Mouse (Mus musculus) midbrain, embryonic 10.5 days (tissue): Measurements from ENCODE around the gene Tex261. TPM values are rescaled to one million over a fixed set of nuclear protein-coding genes. Genes with fewer than 3 reads are reported as not detected.
"Not testable (repeated sequence)": the region's sequence is repeated elsewhere in the genome, so short reads cannot be mapped to it uniquely, and the experiment has no call there.

ENCODE experiments used
- DNase-seq: peaks from one replicate; pipeline ENCODE4 v3.0.0-alpha.2; 2017; ENCODE audit warnings: low spot score
- H3K27ac ChIP-seq: fragments of 300-500 bp; sonication (generic); replicated peaks from 2 replicates; pipeline ENCODE4 v1.5.1; 2016; ENCODE audit warnings: mild to moderate bottlenecking
- H3K27me3 ChIP-seq: fragments of 300-500 bp; sonication (generic); 2 replicates; pipeline ENCODE4 v1.6.1; 2016; ENCODE audit warnings: low read depth, mild to moderate bottlenecking; ENCODE audit not compliant: poor library complexity, severe bottlenecking
- H3K36me3 ChIP-seq: fragments of 300-500 bp; sonication (generic); 2 replicates; pipeline ENCODE4 v1.6.1; 2016; ENCODE audit warnings: mild to moderate bottlenecking, moderate library complexity
- H3K4me1 ChIP-seq: fragments of 300-500 bp; sonication (generic); 2 replicates; pipeline ENCODE4 v1.6.1; 2016
- H3K4me3 ChIP-seq: fragments of 300-500 bp; sonication (generic); 2 replicates; pipeline ENCODE4 v1.5.1; 2016; ENCODE audit warnings: mild to moderate bottlenecking, moderate library complexity
- H3K9me3 ChIP-seq: fragments of 300-500 bp; sonication (generic); replicated peaks from 2 replicates; pipeline ENCODE4 v1.6.1; 2016; ENCODE audit warnings: mild to moderate bottlenecking
- WGBS: fragments of 180-500 bp; shearing (Covaris S2); methylation state at CpG from one replicate; pipeline ENCODE4 v1.1.7; 2016; 5-methylcytosine and 5-hydroxymethylcytosine counted together
- polyA plus RNA-seq: library from polyadenylated mRNA; unstranded; fragments of >200 nt; fragmentation: Nextera tagmentation; extraction: Ambion mirVana; gene quantifications from 2 replicates; pipeline ENCODE4 v1.2.1, GENCODE M21; 2016

Gene Tex261
- 81.6 and 81.7 TPM in 2 replicates for polyA plus RNA-seq

DNA sequence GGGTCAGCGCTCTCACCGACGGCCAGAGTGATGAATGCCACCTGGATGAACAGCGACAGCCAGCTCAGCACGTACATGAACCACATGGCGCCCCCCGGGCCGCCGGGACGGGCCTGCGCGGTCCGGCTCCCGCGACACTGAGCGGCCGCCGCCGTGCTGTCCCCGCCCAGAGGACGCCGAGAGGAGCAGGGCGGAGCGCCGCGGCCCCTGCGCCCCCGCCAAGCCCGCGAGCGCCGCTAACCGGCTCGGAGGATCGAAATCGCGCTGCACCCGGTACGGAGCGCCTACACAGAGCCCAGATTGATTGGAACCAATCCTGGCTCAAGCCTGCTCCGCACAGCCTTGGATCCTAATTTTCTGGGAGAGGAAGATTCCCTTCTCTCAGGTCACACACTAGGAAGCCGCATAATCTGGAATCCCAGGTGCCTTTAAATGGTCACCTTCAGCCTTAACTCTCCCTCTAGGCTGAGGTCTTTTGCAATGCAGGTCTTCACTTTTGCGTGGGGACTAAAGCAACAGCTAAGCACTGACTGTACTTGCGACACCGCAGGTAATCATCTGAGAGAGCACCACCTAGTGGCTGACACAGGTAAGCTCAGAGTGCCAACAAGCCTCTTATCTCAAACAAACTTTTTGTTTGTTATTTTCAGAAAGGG is at the start of gene Tex261:
Gene Tex261 (minus strand): TSS at position 176 of the 656 bp plus-strand sequence.
- under 1% methylated on average over 45 of the region's 45 CpGs for WGBS
- DNase-seq: peak; percentile 91

DNA sequence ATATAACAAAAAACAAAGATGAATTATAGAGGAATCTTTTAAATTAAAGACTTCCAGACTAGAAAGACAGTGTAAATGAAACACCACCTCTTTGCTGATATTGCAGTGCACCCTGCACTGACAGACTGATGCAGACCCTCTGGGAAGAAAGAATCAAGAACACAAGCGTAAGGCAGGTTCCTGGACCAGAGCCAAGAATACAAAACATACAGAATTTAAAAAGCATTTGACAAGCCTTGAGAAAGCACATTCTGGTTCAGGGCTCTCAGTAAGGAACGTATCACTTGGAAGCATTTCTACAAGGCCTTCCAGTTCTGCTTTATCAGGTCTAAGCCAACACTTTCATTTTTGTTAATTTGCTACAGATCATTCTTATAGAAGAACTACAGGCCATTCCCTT is 46.2 kb upstream of the Tex261 start:
- DNase-seq: no peak
- 97% methylated on average over 2 of the region's 2 CpGs for WGBS
- no peak overlapping the region for H3K27ac ChIP-seq
- no peak overlapping the region for H3K4me3 ChIP-seq
- H3K4me1 ChIP-seq: no peaks in the 10 kb centered on the region
- H3K36me3 ChIP-seq: peaks cover 25% of the 10 kb centered on the region
- no peaks in the 10 kb centered on the region for H3K9me3 ChIP-seq
- no peaks in the 10 kb centered on the region for H3K27me3 ChIP-seq

More for the DNA sequence above, at the start of gene Tex261:
- no peaks in the 10 kb centered on the region for H3K27me3 ChIP-seq
- peak within 1 kb of the TSS; percentile 93 for H3K27ac ChIP-seq
- peaks cover 31% of the 10 kb centered on the region for H3K4me1 ChIP-seq
- H3K9me3 ChIP-seq: no peaks in the 10 kb centered on the region
- peak within 1 kb of the TSS; percentile 95 for H3K4me3 ChIP-seq
- H3K36me3 ChIP-seq: peaks cover 28% of the 10 kb centered on the region

DNA sequence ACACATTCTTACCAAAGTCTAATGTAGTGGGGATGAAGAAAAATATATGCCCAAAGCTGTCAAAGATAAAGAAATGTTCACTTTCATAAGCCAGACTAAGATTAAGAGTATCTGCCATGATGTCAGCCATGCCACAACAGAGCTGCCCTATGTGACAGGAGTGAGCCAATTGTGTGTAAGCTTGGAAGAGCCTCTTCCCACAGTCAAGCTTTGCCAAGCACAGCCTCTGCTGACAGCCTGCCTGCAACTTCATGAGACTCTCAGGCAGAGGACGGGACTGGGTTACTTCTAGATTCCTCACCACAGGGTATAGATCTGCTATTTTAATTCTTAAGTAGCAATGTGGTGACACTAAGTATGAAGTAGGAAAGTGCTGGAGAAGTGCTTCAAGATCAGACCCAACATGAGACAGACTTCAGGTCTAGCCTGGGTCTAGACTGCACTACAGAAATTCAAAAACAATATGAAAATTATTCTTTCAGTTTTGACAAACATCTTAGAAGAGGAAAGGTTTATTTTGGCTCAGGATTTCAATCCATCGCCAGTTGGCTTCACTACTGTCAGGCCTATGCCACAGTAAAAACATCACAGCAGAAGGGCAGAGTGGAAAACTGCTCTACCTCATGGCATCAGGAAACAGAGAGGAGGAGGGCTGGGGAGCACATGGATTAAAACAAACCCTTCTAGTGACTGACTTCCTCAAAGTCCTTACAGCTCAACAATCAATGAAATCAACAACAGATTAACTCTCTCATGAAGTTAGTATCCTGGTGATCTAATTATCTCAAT is 45.3 kb upstream of the Tex261 start:
- DNase-seq: no peak
- H3K4me3 ChIP-seq: no peak overlapping the region
- peaks cover 34% of the 10 kb centered on the region for H3K36me3 ChIP-seq
- H3K27me3 ChIP-seq: no peaks in the 10 kb centered on the region
- no peak overlapping the region for H3K27ac ChIP-seq
- no peaks in the 10 kb centered on the region for H3K9me3 ChIP-seq
- H3K4me1 ChIP-seq: no peaks in the 10 kb centered on the region
- 91% methylated on average over 2 of the region's 2 CpGs for WGBS

- DNase-seq: no peak
- no peaks in the 10 kb centered on the region for H3K4me1 ChIP-seq
- H3K9me3 ChIP-seq: no peaks in the 10 kb centered on the region
- peaks cover 51% of the 10 kb centered on the region for H3K36me3 ChIP-seq
- H3K4me3 ChIP-seq: no peak overlapping the region
- H3K27ac ChIP-seq: no peak overlapping the region
- 85% methylated on average over 1 of the region's 1 CpGs for WGBS
- H3K27me3 ChIP-seq: no peaks in the 10 kb centered on the region
Measured at GRCm38 (mm10) chr6:83818996-83819395, 43.4 kb upstream of the Tex261 start.

GRCm38 (mm10) chr6:83815801-83816200 is 40.2 kb upstream of the Tex261 start:
- H3K36me3 ChIP-seq: peaks cover 78% of the 10 kb centered on the region
- H3K4me3 ChIP-seq: no peak overlapping the region
- DNase-seq: no peak
- H3K27me3 ChIP-seq: no peaks in the 10 kb centered on the region
- H3K27ac ChIP-seq: no peak overlapping the region
- H3K4me1 ChIP-seq: no peaks in the 10 kb centered on the region
- WGBS: 90% methylated on average over 3 of the region's 3 CpGs
- H3K9me3 ChIP-seq: no peaks in the 10 kb centered on the region

DNA sequence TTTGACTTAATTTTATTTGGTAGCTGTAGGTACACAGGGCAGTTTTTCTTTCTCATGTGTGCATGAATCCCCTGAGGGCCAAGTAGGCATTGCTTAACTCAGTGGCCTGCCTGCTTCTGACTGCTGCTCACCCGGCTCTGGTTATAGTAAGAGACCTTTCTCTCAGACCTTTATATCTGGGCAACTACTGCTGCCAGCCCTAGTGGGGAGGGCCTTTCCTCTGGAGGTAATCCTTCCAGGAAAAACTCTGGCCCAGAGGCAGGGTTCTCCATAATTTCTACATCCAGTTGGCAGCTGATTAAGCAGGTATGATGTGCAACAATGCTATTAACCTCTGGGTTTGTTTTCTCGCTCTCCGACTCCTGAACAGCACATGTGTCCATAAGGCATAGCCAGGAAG is 27.2 kb upstream of the Tex261 start:
- Histone ChIP-seq H3K27ac (no peak overlapping the region), H3K27me3 (no peaks in the 10 kb centered on the region), H3K9me3 (no peaks in the 10 kb centered on the region), H3K4me3 (no peak overlapping the region), H3K36me3 (peaks cover 61% of the 10 kb centered on the region), H3K4me1 (no peaks in the 10 kb centered on the region)
- 86% methylated on average over 3 of the region's 3 CpGs for WGBS
- DNase-seq: no peak

DNA sequence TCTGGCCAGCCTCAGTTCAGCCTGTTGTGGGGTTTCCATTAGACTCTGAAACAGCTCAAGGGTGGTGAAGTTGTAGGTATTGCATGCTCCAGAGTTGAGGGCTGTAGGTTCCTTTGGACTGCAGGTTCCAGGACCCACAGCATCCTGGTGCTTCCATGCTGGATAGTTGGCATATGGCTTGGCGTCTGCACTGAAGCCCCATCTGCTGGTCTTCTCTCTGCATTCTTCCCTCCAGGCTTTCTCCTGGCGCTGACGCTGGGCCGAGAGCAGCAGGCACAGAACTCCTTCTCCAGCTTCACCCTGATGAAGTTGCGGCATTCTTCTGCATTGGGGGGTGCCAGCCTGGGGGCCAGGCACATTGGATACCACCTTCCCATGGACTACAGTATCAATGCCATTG is 26.4 kb upstream of the Tex261 start:
- no peak overlapping the region for H3K27ac ChIP-seq
- no peaks in the 10 kb centered on the region for H3K4me1 ChIP-seq
- DNase-seq: no peak
- peaks cover 52% of the 10 kb centered on the region for H3K36me3 ChIP-seq
- H3K4me3 ChIP-seq: no peak overlapping the region
- no peaks in the 10 kb centered on the region for H3K27me3 ChIP-seq
- WGBS: 92% methylated on average over 5 of the region's 5 CpGs
- no peaks in the 10 kb centered on the region for H3K9me3 ChIP-seq

- H3K4me1 ChIP-seq: peaks cover 15% of the 10 kb centered on the region
- H3K4me3 ChIP-seq: no peak overlapping the region
- no peak overlapping the region for H3K27ac ChIP-seq
- no peak for DNase-seq
- H3K27me3 ChIP-seq: peaks cover 4% of the 10 kb centered on the region
- H3K36me3 ChIP-seq: peaks cover 20% of the 10 kb centered on the region
- whole genome bisulfite sequencing: 66% methylated on average over 3 of the region's 3 CpGs
- no peaks in the 10 kb centered on the region for H3K9me3 ChIP-seq
Measured at GRCm38 (mm10) chr6:83796686-83797085, 21.1 kb upstream of the Tex261 start.

GRCm38 (mm10) chr6:83795492-83795900 is 19.9 kb upstream of the Tex261 start:
- Histone ChIP-seq H3K36me3 (peaks cover 8% of the 10 kb centered on the region), H3K4me1 (peaks cover 15% of the 10 kb centered on the region), H3K9me3 (no peaks in the 10 kb centered on the region), H3K27me3 (peaks cover 4% of the 10 kb centered on the region), H3K4me3 (peak overlapping the region; percentile 70), H3K27ac (peak overlapping the region; percentile 94)
- WGBS: 15% methylated on average over 13 of the region's 13 CpGs
- no peak for DNase-seq

DNA sequence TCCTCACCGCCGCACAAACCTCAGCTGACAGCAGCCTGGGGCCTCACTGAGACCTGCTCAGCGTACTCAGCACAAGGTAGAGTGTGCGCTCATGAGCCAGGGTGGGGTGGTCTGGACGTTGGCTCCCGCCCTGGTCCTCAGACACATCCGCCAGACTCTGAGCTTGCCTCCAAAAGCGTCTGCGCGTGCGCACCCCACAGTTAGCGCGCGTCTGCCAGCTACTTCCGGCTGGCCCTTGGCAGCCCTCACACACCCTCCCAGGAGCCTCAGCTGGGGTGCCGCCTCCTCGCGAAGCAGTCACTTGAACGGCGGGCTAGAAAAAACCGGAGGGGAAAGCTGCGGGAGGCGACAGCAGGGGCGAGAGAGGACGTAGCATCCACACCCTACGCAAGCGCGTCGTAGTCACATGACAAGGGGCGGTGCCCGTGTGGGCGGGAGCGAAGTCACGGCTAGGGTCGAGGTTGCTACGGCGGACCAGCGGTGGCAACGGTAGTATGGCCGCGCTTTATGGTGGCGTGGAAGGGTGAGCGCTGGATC is 19.2 kb upstream of the Tex261 start, which contains the start of gene Nagk:
Gene Nagk (plus strand): TSS at position 223 of the 537 bp plus-strand sequence.
- under 1% methylated on average over 43 of the region's 43 CpGs for WGBS
- peak within 1 kb of the TSS; percentile 94 for H3K27ac ChIP-seq
- H3K4me1 ChIP-seq: peaks cover 15% of the 10 kb centered on the region
- peak; percentile 94 for DNase-seq
- H3K9me3 ChIP-seq: no peaks in the 10 kb centered on the region
- peaks cover 4% of the 10 kb centered on the region for H3K27me3 ChIP-seq
- H3K4me3 ChIP-seq: peak within 1 kb of the TSS; percentile 70
- H3K36me3 ChIP-seq: peaks cover 4% of the 10 kb centered on the region; the same call in 1 of the 2 replicates

- H3K9me3 ChIP-seq: no peaks in the 10 kb centered on the region
- H3K27me3 ChIP-seq: peaks cover 2% of the 10 kb centered on the region
- H3K27ac ChIP-seq: no peak overlapping the region
- no peak overlapping the region for H3K4me3 ChIP-seq
- no peak for DNase-seq
- no peaks in the 10 kb centered on the region for H3K36me3 ChIP-seq
- peaks cover 33% of the 10 kb centered on the region for H3K4me1 ChIP-seq
- 74% methylated on average over 4 of the region's 4 CpGs for WGBS
Measured at GRCm38 (mm10) chr6:83791251-83791890, 15.8 kb upstream of the Tex261 start.

DNA sequence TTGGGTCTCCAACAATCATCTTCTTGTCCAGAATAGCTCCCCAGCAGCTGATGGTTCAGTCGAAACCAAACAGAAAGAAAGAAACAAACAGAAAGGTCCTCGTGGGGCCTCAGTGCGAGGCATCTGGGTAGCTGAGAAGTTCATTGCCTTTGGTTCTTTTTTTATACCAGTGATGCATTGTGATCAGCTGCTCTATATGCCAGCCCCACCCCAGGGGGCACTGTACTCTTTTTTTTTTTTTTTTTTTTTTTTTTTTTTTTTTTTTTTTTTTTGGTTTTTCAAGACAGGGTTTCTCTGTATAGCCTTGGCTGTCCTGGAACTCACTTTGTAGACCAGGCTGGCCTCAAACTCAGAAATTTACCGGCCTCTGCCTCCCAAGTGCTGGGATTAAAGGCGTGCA is 14.9 kb upstream of the Tex261 start:
- 89% methylated on average over 5 of the region's 5 CpGs for WGBS
- not testable (repeated sequence) for H3K27me3 ChIP-seq, H3K27ac ChIP-seq, H3K36me3 ChIP-seq, DNase-seq, H3K4me3 ChIP-seq, H3K9me3 ChIP-seq
- H3K4me1 ChIP-seq: peaks cover 29% of the 10 kb centered on the region
